Mouse (Mus musculus) yolk sac, embryonic 10.5 days (tissue): Measurements from ENCODE around the gene Pifo.
"Not testable (repeated sequence)": the region's sequence is repeated elsewhere in the genome, so short reads cannot be mapped to it uniquely, and the experiment has no call there.

Experiments used
- DNase-seq: peaks from one replicate; pipeline ENCODE4 v3.0.0-alpha.2; 2017; ENCODE audit warnings: low spot score

The Pifo gene

DNA sequence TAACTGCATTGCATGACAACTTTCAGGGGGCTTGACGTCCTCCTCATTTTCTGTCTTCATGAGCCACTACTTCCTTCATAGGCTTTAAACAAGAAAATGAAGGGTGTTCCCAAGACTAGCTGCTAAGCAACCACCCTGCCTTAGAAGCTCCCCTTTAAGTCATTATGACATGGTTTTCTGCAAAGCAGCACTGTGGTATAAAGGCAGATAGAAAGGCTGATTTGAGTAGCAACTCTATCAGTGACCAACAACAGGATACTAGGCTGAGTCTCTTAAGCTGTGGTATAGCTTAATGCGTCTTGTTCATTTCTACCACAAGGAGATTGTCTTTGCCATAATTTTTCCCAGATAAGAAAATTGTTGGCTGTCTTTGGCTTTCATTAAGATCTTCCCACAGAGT lies at the start of gene Pifo:
Gene Pifo, minus strand, starts transcription at position 101 of the 400 bp plus-strand sequence.
- DNase-seq = no peak

DNA sequence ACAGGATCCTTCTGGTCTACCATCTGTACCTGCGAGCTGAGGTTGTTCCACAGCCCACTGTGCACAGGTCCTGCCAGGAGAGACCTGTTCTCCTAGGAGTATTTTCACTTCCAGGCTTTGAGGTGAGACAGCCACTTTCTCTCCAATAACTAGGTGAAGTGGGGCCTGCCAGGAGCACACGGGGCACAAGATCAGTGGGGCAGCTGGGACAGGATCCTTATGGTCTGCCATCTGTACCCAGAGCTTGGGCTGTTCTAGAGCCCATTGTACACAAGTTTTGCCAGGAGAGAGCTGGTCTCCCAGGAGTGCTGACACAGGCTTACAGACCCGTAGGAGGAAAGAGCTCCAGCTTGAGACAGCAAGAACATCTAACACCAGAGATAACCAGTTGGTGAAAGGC lies 43.5 kb upstream of the Pifo start:
- DNase-seq = no peak

DNA sequence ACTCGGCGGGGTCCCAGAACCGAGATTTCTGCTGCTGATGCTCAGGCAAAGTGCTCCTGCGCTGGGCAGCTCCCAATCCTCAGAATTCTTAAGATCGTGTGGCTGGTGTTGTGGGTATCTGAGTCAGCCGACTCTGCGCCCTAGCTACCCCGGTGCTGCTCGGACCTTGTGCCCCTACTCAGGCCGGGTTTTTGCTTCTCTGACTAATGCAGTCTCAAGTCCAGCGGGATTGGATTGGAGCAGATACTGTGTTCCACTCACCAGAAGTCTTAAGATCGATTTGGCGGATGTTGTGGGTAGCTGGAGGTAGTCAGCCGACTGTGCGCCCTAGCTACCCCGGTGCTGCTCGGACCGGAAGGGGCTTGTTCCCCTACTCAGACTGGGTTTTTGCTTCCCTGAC lies 37.5 kb upstream of the Pifo start:
- DNase-seq = no peak

DNA sequence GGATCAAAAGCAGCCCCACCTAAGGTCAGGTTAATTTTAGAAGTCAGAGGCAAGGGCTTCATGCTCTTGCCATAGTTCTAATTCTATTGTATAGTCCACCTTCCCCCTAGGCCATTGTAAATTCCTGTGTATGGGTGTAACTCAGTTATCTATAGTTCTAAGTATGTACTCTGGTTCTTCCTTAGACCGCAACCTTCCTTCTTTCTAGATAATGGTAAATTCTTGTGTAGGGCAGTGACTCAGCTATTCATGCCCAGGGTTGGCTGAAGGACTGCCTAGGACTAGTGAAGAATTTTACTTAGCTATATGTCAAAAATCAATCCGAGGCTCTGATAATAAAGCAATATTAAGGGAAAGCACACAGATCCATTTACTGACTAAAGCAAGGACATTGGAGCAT lies 25.9 kb upstream of the Pifo start:
- DNase-seq = no peak

DNA sequence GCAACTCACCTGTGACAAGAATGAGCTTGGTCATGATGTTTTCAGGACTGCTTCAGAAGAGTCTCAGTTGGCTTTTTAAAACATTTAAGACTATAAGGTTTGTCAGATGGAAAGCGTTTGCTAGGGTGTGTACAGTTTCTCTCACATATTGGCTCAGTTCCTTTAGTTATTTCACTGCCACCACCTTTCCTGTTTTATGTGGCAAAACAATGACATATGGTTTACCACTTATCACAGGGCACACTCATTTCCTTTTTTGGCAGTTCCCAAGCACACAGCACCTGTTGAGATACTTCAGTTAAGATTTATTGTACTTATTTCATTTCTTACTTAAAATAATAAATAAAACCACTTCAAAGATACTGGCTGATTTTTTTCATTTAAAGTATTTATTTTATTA lies 18.3 kb upstream of the Pifo start, which contains the start of gene Chil5:
Gene Chil5, minus strand, starts transcription at position 34 of the 400 bp plus-strand sequence.
- no peak for DNase-seq

DNA sequence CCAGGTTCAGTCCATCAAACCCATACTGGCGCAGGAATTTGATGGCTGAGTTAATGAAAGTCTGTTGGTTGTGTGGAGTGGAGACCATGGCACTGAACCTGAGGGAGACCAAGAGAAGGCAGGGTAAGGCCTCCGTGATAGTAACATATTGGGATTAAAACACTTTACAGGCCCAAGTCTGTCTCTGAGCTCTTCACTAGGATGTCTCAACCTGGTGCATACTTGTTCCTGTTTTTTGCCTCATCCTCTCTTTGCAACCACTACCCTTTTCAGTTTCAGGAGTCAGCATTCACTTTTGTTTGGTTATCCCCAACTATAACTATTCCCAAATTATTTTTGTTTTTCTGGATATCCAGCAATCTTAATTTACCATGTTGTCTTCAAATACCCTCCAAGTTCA lies 9.7 kb upstream of the Pifo start:
- no peak for DNase-seq

DNA sequence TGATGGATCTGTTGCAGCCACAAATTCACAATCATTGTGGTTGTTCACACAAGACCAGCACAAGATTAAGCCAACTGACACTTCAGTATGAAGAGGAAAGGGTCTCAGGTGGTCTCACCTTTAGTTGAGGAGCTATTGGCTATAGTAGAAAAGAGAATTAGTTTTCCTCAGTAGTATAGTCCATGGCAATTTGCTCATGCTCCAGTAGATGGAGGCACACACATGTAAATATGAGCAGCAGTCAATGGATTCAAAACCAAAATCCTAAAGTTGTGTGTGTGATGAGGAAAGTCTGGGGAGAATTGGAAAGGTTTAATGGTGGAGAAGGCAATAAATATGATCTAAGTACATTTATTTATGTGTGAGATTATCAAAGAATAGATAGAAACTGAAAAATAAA lies 7.4 kb upstream of the Pifo start:
- DNase-seq = no peak

DNA sequence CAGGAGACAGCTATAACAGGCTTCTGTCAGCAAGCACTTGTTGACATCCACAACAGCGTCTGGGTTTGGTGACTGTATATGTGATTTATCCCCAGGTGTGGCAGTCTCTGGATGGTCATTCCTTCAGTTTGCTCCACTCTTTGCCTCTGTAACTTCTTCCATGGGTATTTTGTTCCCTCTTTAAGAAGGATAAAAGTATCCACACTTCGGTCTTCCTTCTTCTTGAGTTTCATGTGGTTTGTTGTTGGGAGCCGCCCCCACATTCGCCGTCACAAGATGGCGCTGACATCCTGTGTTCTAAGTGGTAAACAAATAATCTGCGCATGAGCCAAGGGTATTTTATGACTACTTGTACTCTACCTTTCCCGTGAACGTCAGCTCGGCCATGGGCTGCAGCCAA lies 11.1 kb downstream of the Pifo start:
- DNase-seq = not testable (repeated sequence)

DNA sequence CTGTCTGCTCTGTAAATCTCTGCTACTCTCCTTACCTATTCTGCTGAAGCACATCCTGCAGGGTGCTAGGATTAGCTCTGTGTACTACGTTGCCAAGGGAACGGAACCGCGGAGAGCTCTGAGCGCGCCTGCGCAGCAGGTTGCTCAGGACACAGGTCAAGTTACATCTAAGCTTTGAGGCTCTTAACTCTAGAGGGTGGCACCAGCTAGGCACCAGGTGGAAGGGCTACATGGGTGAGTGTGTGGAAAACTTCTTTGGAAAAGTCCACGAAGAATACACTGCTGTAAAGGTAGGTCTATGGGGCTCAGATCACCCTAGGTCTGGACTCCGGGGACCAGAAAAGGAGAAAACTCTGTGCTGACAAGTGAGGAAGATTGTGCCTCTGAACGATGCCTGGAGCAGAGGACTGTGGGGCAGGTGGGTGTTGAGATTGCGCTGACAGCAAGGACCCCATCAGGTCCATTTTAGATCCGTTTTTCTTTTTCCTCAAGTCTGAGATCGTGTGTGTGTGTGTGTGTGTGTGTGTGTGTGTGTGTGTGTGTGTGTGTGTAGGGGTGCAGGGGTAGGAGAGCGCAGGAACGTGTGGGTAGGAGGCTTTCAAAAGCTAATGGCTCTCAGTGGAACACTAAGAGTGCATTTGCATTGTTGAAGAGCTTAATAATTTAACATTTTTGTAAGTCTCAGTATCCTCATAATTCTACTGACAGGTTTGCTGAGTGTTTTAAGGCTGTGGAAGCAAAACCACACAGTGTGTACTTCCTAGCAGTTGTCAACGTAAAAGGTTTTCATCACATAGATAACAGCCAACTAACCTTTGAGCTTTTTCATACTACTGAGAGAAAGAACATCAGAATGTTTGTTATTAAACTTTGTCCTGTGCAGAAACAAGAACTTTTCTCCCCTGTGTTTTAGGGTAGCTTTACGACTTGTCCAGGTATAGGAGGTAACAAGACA lies 12.8 kb downstream of the Pifo start:
- peak; percentile 60 for DNase-seq

DNA sequence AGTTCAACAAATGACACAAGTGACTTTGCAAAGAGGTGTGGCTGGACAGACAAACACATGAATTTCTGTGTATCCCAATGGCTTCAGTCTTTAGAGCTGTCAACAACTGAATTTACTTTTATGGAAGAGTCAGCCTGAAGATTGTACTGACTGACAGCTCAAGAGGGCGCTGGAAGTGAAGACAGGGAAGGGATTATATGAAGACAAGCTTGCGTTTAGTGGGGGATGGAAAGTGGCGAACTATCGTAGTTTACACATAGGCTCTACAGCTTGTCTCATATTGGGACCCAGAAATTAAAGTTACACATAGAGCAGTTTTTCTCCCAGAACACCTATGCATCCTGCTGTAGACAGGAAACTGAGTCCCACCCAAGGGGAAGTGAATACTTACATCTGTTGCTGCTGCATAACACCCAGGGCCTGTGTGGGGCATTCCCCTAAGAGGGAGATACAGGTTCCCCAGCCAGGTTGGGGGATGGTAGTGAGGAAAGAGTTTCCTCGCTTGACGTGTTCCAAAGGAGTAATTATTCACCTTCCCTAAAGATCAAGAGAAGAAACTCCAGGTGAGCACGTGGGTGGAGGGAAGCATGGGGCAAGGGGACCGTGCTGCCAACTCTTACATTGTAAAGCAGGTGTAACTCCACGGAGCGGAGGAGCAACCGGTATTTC lies 13.6 kb downstream of the Pifo start:
- DNase-seq = no peak

DNA sequence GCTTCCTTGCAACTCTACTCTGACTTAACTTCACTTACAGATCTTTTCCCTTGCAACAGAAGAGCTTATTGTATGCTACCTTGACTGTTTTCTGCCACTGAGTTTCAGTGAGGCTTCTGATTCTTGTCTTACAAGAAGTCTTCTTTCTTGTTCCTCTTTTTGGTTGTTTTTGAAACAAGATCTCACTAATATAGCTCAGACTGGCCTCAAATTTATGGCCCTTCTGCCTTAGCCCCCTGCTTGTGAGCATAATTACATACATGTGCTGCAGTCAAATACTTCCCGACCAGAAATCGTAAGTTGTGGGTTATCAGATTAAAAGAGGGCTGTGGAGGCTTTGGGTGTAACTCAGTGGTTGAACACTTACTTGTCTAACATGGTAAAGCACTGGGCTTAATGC lies 19.7 kb downstream of the Pifo start:
- DNase-seq = no peak

DNA sequence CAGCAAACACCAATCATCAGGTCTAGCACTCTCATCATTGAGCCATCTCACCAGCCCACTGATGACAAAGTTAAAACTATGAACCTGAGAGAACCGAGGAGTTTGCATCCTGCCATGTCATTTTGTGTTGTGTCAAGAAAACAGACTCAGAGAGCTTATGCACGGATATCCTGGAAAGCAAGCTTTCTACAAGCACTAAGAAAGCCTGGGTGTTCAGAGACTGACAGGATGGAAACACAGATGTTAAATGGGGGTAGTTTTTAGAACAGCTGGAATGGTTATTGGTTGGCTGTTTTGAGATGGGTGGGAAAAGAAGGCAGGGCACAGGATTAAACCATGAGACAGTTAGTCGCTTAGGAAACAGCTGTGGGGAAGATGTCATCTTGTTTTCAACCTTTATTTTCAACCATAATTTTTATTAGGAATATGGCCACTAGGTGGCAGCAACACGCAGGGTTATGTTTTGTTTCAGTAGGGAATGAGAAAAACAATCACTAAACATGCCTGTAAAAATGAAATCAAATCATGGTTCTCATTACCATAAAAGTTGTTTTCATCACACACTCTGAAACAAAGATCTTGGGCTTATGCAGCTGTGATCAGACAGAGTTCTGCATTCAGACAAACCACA lies 22.7 kb downstream of the Pifo start:
- no peak for DNase-seq

DNA sequence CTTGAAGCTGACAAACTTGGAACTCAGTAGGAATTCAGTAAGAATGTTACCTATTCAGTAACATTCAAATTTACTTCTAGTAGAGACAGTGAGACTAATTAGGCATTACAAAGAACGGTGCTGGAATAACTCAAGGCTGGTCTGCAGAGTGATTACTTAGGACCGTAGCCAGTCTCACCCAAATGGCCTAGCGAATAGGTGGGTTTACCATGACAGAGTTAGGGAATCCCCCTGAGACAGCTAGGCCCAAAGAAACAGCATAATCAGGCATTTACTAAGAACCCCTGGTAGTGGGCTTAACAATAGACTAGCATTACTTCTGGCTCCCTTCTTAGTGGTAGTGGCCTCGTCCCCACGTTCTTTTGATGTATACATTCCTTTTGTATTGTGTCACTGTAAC lies 24.8 kb downstream of the Pifo start:
- DNase-seq = not testable (repeated sequence)

DNA sequence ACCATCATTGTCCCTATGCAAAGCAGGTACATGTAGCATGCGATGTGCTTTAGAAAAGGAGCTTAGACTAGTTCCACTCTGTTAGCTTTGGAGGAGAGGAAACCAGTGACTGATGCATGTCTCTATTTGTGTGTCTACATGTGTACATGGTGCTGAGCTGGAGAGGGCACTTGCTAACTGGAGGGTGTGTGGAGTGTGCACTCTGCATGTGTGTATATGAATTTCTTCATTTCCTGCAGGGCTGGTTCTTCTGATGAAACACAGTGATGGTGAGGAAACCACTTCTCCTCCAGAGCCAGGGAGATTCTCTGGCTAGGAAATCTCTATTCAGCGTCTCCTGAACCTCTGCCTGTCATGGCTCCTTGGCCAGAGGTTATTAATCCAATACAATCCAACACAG lies 40.3 kb downstream of the Pifo start:
- DNase-seq = no peak

DNA sequence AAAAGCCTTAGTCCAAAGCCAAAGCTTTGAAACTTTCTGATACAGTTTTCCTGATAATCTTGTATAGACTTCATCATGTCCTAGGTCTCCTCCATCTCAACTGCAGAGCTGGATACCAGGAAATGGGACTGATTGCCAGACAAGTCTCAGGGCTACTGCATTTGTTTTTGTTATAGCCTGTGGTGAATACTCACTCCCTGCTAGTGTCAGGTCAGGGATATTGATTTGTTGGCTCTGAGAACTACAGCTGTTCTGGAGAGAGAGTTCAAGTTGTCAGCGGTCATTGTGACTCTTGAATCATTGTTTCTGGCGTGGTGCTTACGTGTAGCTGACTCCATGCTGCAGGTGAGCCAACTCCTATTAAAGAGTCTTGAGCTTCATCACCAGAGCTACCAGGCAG lies 41.0 kb downstream of the Pifo start, which contains the start of gene Ovgp1:
Gene Ovgp1, plus strand, starts transcription at position 301 of the 400 bp plus-strand sequence.
- no peak for DNase-seq

DNA sequence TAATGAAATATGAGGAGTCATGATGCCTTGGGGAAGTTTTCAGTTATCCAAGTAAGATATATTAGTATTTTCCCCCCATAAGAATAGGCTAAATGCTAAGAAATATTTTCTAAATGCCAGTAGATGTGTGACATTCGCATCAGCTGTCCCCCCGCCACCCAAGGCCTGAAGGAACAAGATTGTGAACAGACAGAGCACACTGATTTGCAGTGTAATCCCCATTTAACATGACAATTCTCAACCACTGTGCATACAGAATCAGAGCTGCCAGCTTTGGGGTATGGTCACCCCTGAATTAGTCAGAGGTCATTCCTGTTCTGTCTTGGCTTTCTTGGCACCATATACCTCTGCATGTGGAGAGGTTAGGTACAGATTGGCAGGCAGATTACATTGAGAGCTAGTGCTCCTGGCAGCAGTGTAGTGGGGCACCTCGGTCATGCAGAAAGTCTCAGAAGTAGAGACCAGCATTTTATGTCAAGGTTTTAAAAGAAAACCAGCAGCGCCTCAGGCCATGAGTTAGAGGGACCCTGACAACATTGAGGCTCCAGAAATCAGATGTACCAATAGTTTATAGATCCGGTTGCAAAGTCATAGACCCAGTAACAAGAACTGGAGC lies 42.5 kb downstream of the Pifo start:
- no peak for DNase-seq

DNA sequence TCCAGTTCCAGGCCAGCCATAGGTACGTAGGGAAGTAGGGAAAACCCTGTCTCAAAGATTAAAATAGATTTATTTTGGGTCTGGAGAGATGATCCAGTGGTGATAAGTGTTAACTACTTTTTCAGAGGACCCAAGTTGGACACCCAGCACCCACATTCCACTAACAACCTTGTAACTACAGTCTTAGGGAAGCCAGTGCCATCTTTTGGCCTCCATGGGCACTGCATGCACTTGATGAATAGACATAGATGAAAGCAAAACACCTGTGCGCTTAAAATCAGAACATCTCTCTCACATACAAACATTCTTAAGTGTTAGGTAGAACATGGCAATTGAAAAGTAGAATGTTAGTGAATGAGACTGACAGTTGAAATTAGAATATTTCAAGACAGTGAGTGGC lies 53.7 kb downstream of the Pifo start:
- DNase-seq = no peak

DNA sequence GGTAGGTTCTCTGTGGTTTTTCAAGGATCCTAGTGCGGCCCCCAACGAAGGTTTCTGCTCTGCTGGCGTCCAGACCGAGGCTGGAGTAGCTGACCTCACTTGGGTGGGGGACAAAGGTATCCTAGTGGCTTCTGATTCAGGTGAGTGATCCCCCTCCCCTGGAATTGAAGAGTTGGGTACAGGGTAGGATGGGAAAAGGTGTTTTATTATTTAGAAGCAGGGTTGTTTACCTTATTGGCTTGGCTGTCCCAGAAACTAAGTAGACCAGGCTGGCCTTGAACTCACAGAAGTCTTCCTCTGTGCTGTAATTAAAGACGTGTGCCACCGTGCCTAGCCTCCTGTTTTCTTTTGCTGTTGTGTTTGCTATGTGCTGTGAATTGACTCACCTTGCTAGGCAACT lies 54.4 kb downstream of the Pifo start, which contains the start of gene Atp5f1:
Gene Atp5f1, minus strand, starts transcription at position 101 of the 400 bp plus-strand sequence.
- DNase-seq = no peak

DNA sequence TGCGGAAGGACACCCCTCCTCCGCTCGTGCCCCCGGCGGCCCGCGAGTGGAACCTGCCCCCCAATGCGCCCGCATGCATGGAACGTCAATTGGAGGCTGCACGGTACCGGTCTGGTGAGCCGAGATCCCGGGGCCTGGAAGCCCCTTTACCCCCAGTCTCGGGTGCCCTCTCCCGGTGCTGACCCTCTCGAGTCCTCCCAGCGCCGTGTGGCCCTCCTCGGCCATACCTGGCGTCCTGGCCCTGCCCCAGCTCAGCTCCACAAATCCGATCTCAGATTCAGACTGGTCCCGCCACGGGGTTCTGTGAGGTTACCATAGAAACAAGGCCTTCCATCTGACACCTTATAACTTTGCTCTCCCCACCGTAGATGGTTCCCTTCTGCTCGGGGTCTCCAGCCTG lies 54.9 kb downstream of the Pifo start:
- DNase-seq = no peak

DNA sequence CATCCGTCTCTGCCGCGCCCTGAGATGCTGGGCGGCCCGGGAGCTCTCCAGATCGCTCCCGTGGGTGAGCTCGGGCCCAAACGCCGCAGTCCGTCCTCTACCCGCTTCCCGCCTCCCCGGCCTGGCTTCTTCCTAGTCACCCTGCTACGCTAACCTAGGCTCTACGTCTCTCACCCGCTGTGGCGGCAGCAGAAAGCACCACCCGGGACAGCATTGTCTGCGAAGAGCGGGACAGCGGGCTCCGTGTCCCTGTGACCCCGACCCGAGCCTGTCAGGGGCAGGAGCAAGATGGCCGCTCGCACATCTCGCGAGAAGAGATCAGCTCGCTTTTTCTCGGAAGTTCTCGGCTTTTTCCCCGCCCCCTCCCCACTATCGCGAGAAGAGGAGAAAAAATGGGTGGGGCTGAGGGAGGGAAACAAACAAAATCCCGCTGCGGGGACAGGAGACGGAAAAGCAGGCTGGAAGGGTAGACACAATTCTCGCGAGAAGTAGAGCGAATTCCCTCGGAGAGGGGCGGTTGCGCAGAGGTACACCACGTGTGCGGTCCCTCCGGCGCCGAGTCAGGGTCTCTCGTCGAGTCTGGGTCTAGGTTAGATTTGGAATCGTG lies 55.4 kb downstream of the Pifo start, which contains the start of gene Wdr77:
Gene Wdr77, plus strand, starts transcription at position 396 of the 607 bp plus-strand sequence.
- peak; percentile 99 for DNase-seq

DNA sequence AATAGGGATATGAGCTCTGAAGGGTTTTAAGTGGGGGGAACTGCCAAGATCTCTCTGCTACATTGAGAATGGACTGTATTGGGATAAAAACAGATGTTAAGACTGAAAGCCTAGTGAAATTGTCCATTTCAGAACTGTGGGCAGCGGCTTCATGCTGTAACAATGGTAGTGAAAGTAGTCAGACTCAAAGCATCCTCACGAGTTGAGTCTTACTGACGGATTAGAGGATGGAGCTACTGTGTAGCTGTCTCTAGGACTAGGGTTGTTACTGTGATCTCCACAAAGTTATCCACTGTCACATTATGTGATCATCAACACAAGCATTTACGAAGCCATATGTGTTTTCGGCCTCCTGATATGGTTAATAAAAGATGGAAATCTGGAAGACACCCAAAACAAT lies 56.2 kb downstream of the Pifo start:
- no peak for DNase-seq

DNA sequence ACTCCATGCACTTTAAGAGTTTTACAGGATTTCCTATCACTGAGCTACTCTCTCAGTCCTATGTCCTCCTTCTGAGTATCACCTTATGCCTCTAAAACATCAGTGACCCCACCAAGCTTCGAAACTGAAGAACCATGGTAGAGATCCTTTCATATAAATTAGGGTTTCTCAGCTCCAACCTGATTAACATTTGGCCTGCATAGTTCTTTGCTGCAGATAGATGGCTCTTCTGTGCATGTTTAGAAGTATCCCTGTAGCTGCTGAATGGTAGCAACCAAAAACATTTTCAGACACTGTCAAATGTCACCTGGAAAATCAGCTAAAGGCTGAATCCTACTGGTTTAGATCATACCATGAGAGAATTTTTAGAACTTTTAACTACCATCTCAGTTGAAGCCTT lies 57.2 kb downstream of the Pifo start:
- DNase-seq = no peak
